Mouse (Mus musculus) forebrain, embryonic 14.5 days (tissue): Measurements from ENCODE around the gene Stum. TPM values are rescaled to one million over a fixed set of nuclear protein-coding genes. Genes with fewer than 3 reads are reported as not detected.
A peak's percentile ranks its signal among the peaks of the same experiment; 100 is the strongest.

ENCODE experiments used
- ATAC-seq: fragments of 200-750 bp; cut with Nextera tagmentation; 2 replicates; pipeline ENCODE4 v1.8.0; 2017; ENCODE audit warnings: mild to moderate bottlenecking, moderate library complexity
- DNase-seq: peaks from one replicate; pipeline ENCODE4 v3.0.0-alpha.2; 2015; ENCODE audit warnings: low spot score
- H3K27ac ChIP-seq: fragments of 300-500 bp; sonication (generic); 2 replicates; pipeline ENCODE4 v1.5.1; 2014; ENCODE audit warnings: low read depth, mild to moderate bottlenecking, control low read depth, low read length, moderate library complexity
- H3K27me3 ChIP-seq: fragments of 300-500 bp; sonication (generic); replicated peaks from 2 replicates; pipeline ENCODE4 v1.6.1; 2014; ENCODE audit warnings: low read length, control low read depth, mixed read lengths; ENCODE audit not compliant: control insufficient read depth, insufficient read depth
- H3K36me3 ChIP-seq: fragments of 300-500 bp; sonication (generic); 2 replicates; pipeline ENCODE4 v1.6.1; 2014; ENCODE audit warnings: low read length, control low read depth; ENCODE audit not compliant: control insufficient read depth, insufficient read depth
- H3K4me1 ChIP-seq: fragments of 300-500 bp; sonication (generic); 2 replicates; pipeline ENCODE4 v1.6.1; 2014; ENCODE audit warnings: antibody characterized with exemption, low read length, control low read depth; ENCODE audit not compliant: control insufficient read depth, insufficient read depth
- H3K4me2 ChIP-seq: fragments of 300-500 bp; sonication (generic); 2 replicates; pipeline ENCODE4 v1.6.1; 2014; ENCODE audit warnings: mild to moderate bottlenecking, control low read depth, low read length
- H3K4me3 ChIP-seq: fragments of 300-500 bp; sonication (generic); 2 replicates; pipeline ENCODE4 v1.5.1; 2014; ENCODE audit warnings: low read depth, low read length, control low read depth
- H3K9ac ChIP-seq: fragments of 300-500 bp; sonication (generic); 2 replicates; pipeline ENCODE4 v1.6.1; 2014; ENCODE audit warnings: mild to moderate bottlenecking, low read length, control low read depth, moderate library complexity
- H3K9me3 ChIP-seq: fragments of 300-500 bp; sonication (generic); replicated peaks from 2 replicates; pipeline ENCODE4 v1.6.1; 2016; ENCODE audit warnings: low read length, control low read depth, mixed read lengths; ENCODE audit not compliant: control insufficient read depth
- WGBS: fragments of 180-500 bp; shearing (Covaris S2); extraction: QIAGEN DNeasy Blood & Tissue Kit; methylation state at CpG from one replicate; pipeline ENCODE4 v1.1.7; 2014; 5-methylcytosine and 5-hydroxymethylcytosine counted together
- polyA plus RNA-seq: library from polyadenylated mRNA; unstranded; fragments of >200 nt; fragmentation: Nextera tagmentation; extraction: Ambion mirVana; gene quantifications from 2 replicates; pipeline ENCODE4 v1.2.1, GENCODE M21; 2014

Stum gene
- polyA plus RNA-seq, 1 experiment from 2014 or later = 3.2 TPM

GRCm38 (mm10) chr1:180403357-180403693 is 80.0 kb downstream of the Stum start:
- peak overlapping the region; percentile 11; the same call in 1 of the 2 replicates for H3K27ac ChIP-seq
- H3K27me3 ChIP-seq = no peaks in the 10 kb centered on the region
- H3K9me3 ChIP-seq = no peaks in the 10 kb centered on the region
- DNase-seq (no peak), ATAC-seq (no peak)
- H3K36me3 ChIP-seq = no peaks in the 10 kb centered on the region
- no peak overlapping the region for H3K9ac ChIP-seq
- H3K4me1 ChIP-seq = no peaks in the 10 kb centered on the region
- no peak overlapping the region for H3K4me2 ChIP-seq
- 92% methylated on average over 8 of the region's 8 CpGs for WGBS
- no peak overlapping the region for H3K4me3 ChIP-seq

- ATAC-seq (no peak), DNase-seq (no peak)
- WGBS = 93% methylated on average over 11 of the region's 11 CpGs
- H3K4me3 ChIP-seq = no peak overlapping the region
- H3K4me2 ChIP-seq = no peak overlapping the region
- H3K36me3 ChIP-seq = no peaks in the 10 kb centered on the region
- H3K4me1 ChIP-seq = no peaks in the 10 kb centered on the region
- H3K9ac ChIP-seq = no peak overlapping the region
- H3K27me3 ChIP-seq = no peaks in the 10 kb centered on the region
- no peak overlapping the region for H3K27ac ChIP-seq
- no peaks in the 10 kb centered on the region for H3K9me3 ChIP-seq
Measured at GRCm38 (mm10) chr1:180402481-180403081, 80.7 kb downstream of the Stum start.

DNA sequence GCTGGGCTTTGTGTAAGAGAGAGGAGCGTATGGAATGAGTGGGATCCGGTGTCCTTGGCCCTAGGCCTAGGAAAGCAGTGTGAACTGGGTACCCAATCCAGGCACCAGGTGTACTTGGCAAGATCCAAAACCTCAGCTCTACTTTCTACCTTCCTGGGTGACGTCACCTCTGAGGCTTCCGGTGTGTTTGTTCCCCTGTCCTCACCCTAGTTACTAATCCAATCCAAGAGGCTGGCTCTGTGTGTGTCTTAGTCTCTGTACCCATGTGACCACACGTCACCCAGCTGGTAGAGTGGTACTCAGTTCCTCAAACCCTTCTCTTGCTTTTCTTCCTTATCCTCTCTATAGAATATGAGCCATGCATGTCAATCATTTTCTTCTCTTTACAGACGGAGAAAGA is 81.6 kb downstream of the Stum start:
- WGBS = 86% methylated on average over 6 of the region's 6 CpGs
- Histone ChIP-seq H3K4me1 (no peaks in the 10 kb centered on the region), H3K9ac (no peak overlapping the region), H3K4me3 (no peak overlapping the region), H3K9me3 (no peaks in the 10 kb centered on the region), H3K4me2 (no peak overlapping the region), H3K27ac (no peak overlapping the region), H3K36me3 (no peaks in the 10 kb centered on the region), H3K27me3 (no peaks in the 10 kb centered on the region)
- ATAC-seq (no peak), DNase-seq (no peak)

GRCm38 (mm10) chr1:180400691-180401455 is 82.4 kb downstream of the Stum start:
- no peak overlapping the region for H3K9ac ChIP-seq
- H3K4me3 ChIP-seq = no peak overlapping the region
- ATAC-seq (no peak), DNase-seq (no peak)
- no peaks in the 10 kb centered on the region for H3K9me3 ChIP-seq
- WGBS = 76% methylated on average over 4 of the region's 4 CpGs
- no peaks in the 10 kb centered on the region for H3K4me1 ChIP-seq
- no peaks in the 10 kb centered on the region for H3K27me3 ChIP-seq
- H3K36me3 ChIP-seq = no peaks in the 10 kb centered on the region
- H3K4me2 ChIP-seq = no peak overlapping the region
- H3K27ac ChIP-seq = no peak overlapping the region

DNA sequence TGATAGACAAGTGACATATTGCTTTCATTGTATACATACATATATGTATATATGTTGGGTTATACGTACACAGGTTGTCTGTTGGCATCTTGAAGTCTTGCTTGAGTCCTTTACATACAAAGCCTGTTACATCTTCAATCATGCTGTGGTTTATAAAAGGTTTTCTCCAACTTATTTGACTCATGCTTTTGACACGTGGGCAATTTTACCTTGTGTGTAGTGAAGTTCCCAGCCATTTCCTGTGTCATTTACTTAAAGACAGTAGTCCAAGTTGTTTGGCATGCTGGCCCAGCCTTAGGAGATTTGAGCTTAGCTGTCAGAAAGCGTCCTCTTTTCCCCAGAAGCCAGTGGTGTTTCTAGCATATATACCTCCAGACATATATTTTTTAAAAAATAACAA is 84.9 kb downstream of the Stum start:
- H3K4me1 ChIP-seq = no peaks in the 10 kb centered on the region
- no peak overlapping the region for H3K4me3 ChIP-seq
- H3K9me3 ChIP-seq = no peaks in the 10 kb centered on the region
- ATAC-seq (no peak), DNase-seq (no peak)
- no peak overlapping the region for H3K27ac ChIP-seq
- no peak overlapping the region for H3K4me2 ChIP-seq
- H3K36me3 ChIP-seq = no peaks in the 10 kb centered on the region
- H3K27me3 ChIP-seq = no peaks in the 10 kb centered on the region
- 79% methylated on average over 3 of the region's 3 CpGs for WGBS
- H3K9ac ChIP-seq = no peak overlapping the region

- no peak for DNase-seq
- WGBS = 71% methylated on average over 5 of the region's 5 CpGs
- Histone ChIP-seq H3K9me3 (no peaks in the 10 kb centered on the region), H3K4me2 (no peak overlapping the region), H3K4me1 (no peaks in the 10 kb centered on the region), H3K36me3 (no peaks in the 10 kb centered on the region), H3K9ac (no peak overlapping the region), H3K27ac (no peak overlapping the region), H3K27me3 (no peaks in the 10 kb centered on the region), H3K4me3 (no peak overlapping the region)
- ATAC-seq = no peak
Measured at GRCm38 (mm10) chr1:180397734-180398133, 85.6 kb downstream of the Stum start.

DNA sequence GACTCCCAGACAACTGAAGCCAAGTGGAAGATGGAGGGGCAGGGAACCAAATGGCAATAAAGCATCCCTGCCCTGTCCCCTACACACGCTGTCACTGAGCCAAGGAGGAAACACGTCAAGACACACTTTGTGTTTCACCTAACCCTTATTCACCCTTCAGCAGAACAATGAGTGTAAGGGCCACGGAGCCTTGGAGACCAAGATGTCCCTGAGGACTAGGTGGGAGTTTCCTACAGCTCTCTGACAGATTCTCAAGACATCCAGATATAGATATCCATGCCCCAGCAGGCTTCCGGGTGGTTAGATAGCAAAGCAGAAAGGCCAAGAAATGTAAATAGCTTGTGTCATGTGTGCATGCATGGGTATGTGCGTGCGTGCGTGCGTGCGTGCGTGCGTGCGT is 89.4 kb downstream of the Stum start:
- ATAC-seq (no peak), DNase-seq (no peak)
- H3K9me3 ChIP-seq = no peaks in the 10 kb centered on the region
- H3K4me3 ChIP-seq = no peak overlapping the region
- no peak overlapping the region for H3K4me2 ChIP-seq
- H3K9ac ChIP-seq = no peak overlapping the region
- no peaks in the 10 kb centered on the region for H3K27me3 ChIP-seq
- H3K36me3 ChIP-seq = no peaks in the 10 kb centered on the region
- WGBS = 96% methylated on average over 12 of the region's 12 CpGs
- H3K27ac ChIP-seq = no peak overlapping the region
- no peaks in the 10 kb centered on the region for H3K4me1 ChIP-seq

DNA sequence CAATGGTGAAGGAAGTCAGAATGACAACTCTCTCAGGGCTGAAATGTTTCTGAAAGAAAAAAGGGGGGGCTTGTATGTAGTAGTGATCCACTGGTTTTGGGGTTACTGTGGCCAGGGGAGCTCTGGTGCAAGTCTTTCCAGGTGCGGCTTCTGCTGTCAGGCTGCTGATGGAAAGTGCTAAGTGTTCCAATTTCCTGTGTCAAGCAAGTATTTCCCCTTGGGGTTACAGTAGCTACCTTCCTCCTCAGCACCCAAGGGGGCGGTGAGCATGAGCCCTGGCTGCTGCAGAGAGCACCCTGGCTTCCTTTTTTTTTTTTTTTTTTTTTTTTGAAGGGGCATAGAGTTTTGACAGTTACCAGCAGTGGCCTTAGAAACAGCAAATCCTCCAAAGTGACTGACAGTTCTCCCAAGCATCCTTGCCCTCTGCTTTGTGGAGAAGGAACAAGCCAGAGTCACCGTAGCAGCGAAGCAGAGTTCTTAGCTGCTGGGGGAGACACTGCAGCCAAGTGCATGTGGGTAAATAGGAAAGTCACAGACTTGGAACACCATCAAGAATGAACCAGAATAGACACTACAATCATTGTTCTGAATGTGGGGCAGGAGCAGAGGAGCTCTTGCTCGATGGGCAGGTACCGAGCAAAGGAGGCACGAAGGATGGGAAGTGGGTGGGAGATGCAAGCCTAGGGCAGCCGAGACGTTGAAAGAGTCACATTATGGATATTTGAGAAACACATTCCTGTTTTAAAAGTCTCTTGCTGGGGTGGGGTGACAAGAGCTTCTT is 90.1 kb downstream of the Stum start:
- ATAC-seq (no peak), DNase-seq (no peak)
- 89% methylated on average over 9 of the region's 9 CpGs for WGBS
- Histone ChIP-seq H3K27ac (no peak overlapping the region), H3K4me2 (no peak overlapping the region), H3K27me3 (no peaks in the 10 kb centered on the region), H3K9me3 (no peaks in the 10 kb centered on the region), H3K4me3 (no peak overlapping the region), H3K36me3 (no peaks in the 10 kb centered on the region), H3K9ac (no peak overlapping the region), H3K4me1 (no peaks in the 10 kb centered on the region)
